12 mouse cellular contexts compared by ENCODE assay signal in the genomic region with DNA sequence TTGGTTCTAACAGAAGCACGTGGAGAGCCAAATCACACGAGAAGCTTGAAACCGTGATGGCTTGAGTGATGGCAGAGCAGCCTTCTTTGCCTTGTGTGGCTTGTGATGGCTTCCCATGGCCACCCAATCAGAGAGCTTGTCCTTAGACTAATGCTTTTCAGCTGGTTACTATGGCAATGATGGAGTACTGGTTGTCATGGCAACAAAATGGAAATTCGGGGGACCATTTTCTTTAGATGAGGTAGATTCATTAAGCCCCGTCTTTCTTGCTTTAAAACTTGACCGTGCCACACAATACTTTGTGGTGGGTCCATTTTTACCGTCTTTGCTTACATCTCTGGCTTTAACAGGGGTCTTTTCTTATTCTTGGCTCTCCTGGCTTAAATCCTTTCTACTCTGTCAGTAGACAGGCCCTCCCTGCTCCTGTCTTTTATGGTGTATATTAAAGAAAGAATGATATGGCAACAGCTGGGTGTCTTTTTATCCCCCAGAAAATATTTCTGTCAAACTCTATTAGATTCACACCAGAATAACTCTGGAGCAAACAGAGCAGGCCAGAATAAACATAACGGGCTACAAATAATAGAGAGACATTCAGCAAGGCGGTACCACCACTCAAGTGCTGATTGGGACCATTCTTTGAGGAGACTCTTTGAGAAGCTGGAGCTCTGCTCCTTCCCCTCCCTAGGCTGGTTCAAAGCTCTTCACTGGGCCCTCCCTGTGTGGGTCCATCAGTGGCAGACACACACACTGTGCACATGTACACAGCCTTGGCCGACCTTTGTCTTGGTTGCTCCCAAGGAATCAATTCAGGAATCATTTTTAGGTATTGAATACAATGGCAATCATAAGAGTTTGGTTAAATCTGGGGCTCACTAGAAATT. TPM values are rescaled to one million over a fixed set of nuclear protein-coding genes. Genes with fewer than 3 reads are reported as not detected.
A peak's percentile ranks its signal among the peaks of the same experiment; 100 is the strongest.
DNase-seq lines count a peak whose midpoint lies in the region; ATAC-seq and TF ChIP-seq lines count a peak whose summit lies in the region.
"Had no signal": no experiment of that assay in that cellular context is flagged by ENCODE, and none has a peak within 500 bp of the region (broad histone marks: within the 10 kb centered on the region; RNA-seq: fewer than 3 reads in every experiment).

No protein-coding gene starts in this region.

- peaks cover 5% of the 10 kb centered on the region; the same call in 1 of the 2 replicates for H3K4me1 ChIP-seq in forebrain, postnatal 0 days (ENCODE audit: insufficient read depth)
- no peaks in the 10 kb centered on the region for H3K4me1 ChIP-seq in heart, embryonic 12.5 days (replicated peaks)
- H3K4me1 ChIP-seq: megakaryocyte, embryonic 14.5 days had no signal

- no peaks in the 10 kb centered on the region for H3K9me3 ChIP-seq in forebrain, postnatal 0 days (ENCODE audit: low read length)
- no peaks in the 10 kb centered on the region for H3K9me3 ChIP-seq in heart, embryonic 12.5 days (replicated peaks)
- H3K9me3 ChIP-seq: megakaryocyte, embryonic 14.5 days had no signal

- H3K4me2 ChIP-seq in forebrain, postnatal 0 days (ENCODE audit: low read depth) = no peak overlapping the region
- no peak overlapping the region for H3K4me2 ChIP-seq in heart, embryonic 12.5 days

- no peaks in the 10 kb centered on the region for H3K27me3 ChIP-seq in forebrain, postnatal 0 days (ENCODE audit: insufficient read depth, low read length)
- H3K27me3 ChIP-seq in heart, embryonic 12.5 days (replicated peaks) = no peaks in the 10 kb centered on the region
- H3K27me3 ChIP-seq: megakaryocyte, embryonic 14.5 days had no signal

- TF ChIP-seq CTCF in forebrain, postnatal 0 days (IDR thresholded peaks at IDR 0.05; ENCODE audit: low read depth) = no peak

- intact Hi-C loops in left cerebral cortex, postnatal 36 days (cut with DNase I) = no loop called here

- H3K9ac ChIP-seq in forebrain, postnatal 0 days = no peak overlapping the region
- H3K9ac ChIP-seq in heart, embryonic 12.5 days = no peak overlapping the region
- H3K9ac ChIP-seq: liver, embryonic 14.5 days had no signal

- no peak overlapping the region for H3K4me3 ChIP-seq in forebrain, postnatal 0 days (ENCODE audit: low read depth, low read length)
- no peak overlapping the region for H3K4me3 ChIP-seq in heart, embryonic 12.5 days
- H3K4me3 ChIP-seq: megakaryocyte, embryonic 14.5 days had no signal

- ATAC-seq in forebrain, postnatal 0 days = peak; percentile 100
- ATAC-seq in heart, embryonic 12.5 days (ENCODE audit: insufficient number of reproducible peaks, low FRiP score) = no peak

- no peaks in the 10 kb centered on the region for H3K36me3 ChIP-seq in forebrain, postnatal 0 days (ENCODE audit: insufficient read depth)
- H3K36me3 ChIP-seq in heart, embryonic 12.5 days = no peaks in the 10 kb centered on the region

- WGBS in forebrain, postnatal 0 days = 17% methylated on average over 10 of the region's 10 CpGs
- WGBS in heart, embryonic 12.5 days = 79% methylated on average over 10 of the region's 10 CpGs

- peak; percentile 8 to 27 for DNase-seq in left cerebral cortex, adult 9 months (ENCODE audit: low spot score in 2 of 2)
- no peak for DNase-seq in left cerebral cortex, postnatal 36 days (ENCODE audit: low spot score in 2 of 2)
- peak; percentile 95 for DNase-seq in forebrain, postnatal 0 days
- DNase-seq in mesoderm, embryonic 11.5 days (ENCODE audit: low read depth, low spot score) = peak; percentile 62
- peak; percentile 79 to 91 for DNase-seq in right cerebral cortex, postnatal 10 days (ENCODE audit: low spot score in 2 of 2)
- no peak for DNase-seq in kidney, adult 11 months
- DNase-seq in adrenal gland, postnatal 14 days = no peak
- DNase-seq: cerebellum, adult 8-10 months; kidney, postnatal 36 days had no signal

- peak overlapping the region; percentile 89 for H3K27ac ChIP-seq in forebrain, postnatal 0 days (ENCODE audit: low read depth, low read length)
- no peak overlapping the region for H3K27ac ChIP-seq in heart, embryonic 12.5 days (ENCODE audit: poor library complexity, severe bottlenecking)
- H3K27ac ChIP-seq: liver, embryonic 14.5 days had no signal

RNA-seq across cellular contexts. Expression of gene BC048403, which starts 25.7 kb away (rescaled TPM):
- total RNA-seq in left cerebral cortex, postnatal 36 days (2021) = 10 to 100 TPM; 10.7 to 11.7 TPM
- total RNA-seq in forebrain, postnatal 0 days (2014; rRNA removed) = 1.2 and 4.0 TPM in 2 replicates
- polyA plus RNA-seq in forebrain, postnatal 0 days (2015; fragmentation: Nextera tagmentation; extraction: Ambion mirVana) = 1.7 and 2.3 TPM in 2 replicates
- 2.6 and 2.9 TPM in 2 replicates for polyA plus RNA-seq in heart, embryonic 12.5 days (2016; fragmentation: Nextera tagmentation; extraction: Ambion mirVana)
- 8.5 and 9.0 TPM in 2 replicates for total RNA-seq in adrenal gland, postnatal 14 days (2021)

Comparison
In these comparisons a context has a peak if more than half of its experiments do, and no peak if none do; other contexts are left out.
1. DNase-seq: peak in left cerebral cortex, adult 9 months (2 of 2), forebrain, postnatal 0 days (single experiment), mesoderm, embryonic 11.5 days (single experiment) and right cerebral cortex, postnatal 10 days (2 of 2); none in left cerebral cortex, postnatal 36 days (0 of 2), kidney, adult 11 months (single experiment) and adrenal gland, postnatal 14 days (single experiment).